Mouse (Mus musculus): Measurements from ENCODE around the gene Igfbp6. TPM values are rescaled to one million over a fixed set of nuclear protein-coding genes. Genes with fewer than 3 reads are reported as not detected.
A peak's percentile ranks its signal among the peaks of the same experiment; 100 is the strongest.

The Igfbp6 gene
- total and polyA plus RNA-seq, 3 experiments: 0.38 TPM; not detected in 2

DNA sequence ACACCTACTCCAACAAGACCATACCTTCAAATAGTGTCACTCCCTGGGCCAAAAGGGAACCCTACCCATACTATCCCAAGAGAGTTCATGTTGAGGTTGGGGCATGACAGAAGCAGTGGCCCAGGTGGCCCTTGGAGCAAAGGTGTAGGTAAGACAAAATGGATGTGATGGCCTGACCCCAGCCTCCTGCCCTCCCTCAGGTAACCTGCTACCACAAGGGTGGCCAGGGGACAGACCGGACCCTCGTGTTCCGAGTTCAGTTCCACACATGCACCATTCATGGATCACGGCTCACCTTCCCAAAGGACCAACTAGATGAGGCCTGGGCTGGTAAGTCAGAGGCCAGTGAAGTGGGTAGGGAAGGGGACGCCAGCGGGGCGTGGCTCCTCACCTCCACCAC lies 33.9 kb upstream of the Igfbp6 start:
- H3K36me3 ChIP-seq (replicated peaks in 1 of 2; ENCODE audit: control insufficient read depth in 1 of 2, insufficient read depth in 1 of 2, low read length in 1 of 2): peaks cover 0 to 8% of the 10 kb centered on the region in 2 experiments
- H3K27ac ChIP-seq (ENCODE audit: insufficient read depth, low read depth): no peak overlapping the region
- peaks cover 18 to 48% of the 10 kb centered on the region in 2 experiments for H3K4me1 ChIP-seq (ENCODE audit: control insufficient read depth in 1 of 2, insufficient read depth in 2 of 2)
- H3K4me2 ChIP-seq (ENCODE audit: insufficient read depth, low read depth, poor library complexity, severe bottlenecking): no peak overlapping the region
- no peaks in the 10 kb centered on the region for H3K79me2 ChIP-seq (replicated peaks; ENCODE audit: control insufficient read depth, extremely low read depth, insufficient read depth, poor library complexity, severe bottlenecking)
- in situ Hi-C loops (cut with MboI; ENCODE audit: low pct_ligation_motif_present, low pct_unique_long_range_greater_than_20kb, low sequenced_read_pairs) (no loop called here), dilution Hi-C loops (cut with MboI; ENCODE audit: extremely low pct_ligation_motif_present, extremely low pct_unique_long_range_greater_than_20kb, low sequenced_read_pairs) (no loop called here)
- TF ChIP-seq KAT2A (IDR thresholded peaks at IDR 0.05; ENCODE audit: insufficient replicate concordance, low read length): no peak
- TF ChIP-seq ZKSCAN1 (IDR thresholded peaks at IDR 0.05; ENCODE audit: borderline replicate concordance, low read depth, low read length): no peak
- no peak for TF ChIP-seq JUN (IDR thresholded peaks at IDR 0.05; ENCODE audit: insufficient read depth, low read depth, low read length)
- no peak for TF ChIP-seq CHD1 (IDR thresholded peaks at IDR 0.05; ENCODE audit: low read depth, low read length)
- TF ChIP-seq MAZ (IDR thresholded peaks at IDR 0.05; ENCODE audit: low read depth, low read length): no peak
- no peak for TF ChIP-seq CTCF (conservative IDR thresholded peaks at IDR 0.05 in 1 of 2, IDR thresholded peaks at IDR 0.05 in 1 of 2; ENCODE audit: low read depth in 2 of 2, low read length in 2 of 2)
- TF ChIP-seq EP300 (IDR thresholded peaks at IDR 0.05; ENCODE audit: low read length): no peak
- TF ChIP-seq CHD2 (IDR thresholded peaks at IDR 0.05; ENCODE audit: low read length): no peak
- TF ChIP-seq SMC3 (IDR thresholded peaks at IDR 0.05; ENCODE audit: low read depth, low read length): no peak
- TF ChIP-seq USF2 (conservative IDR thresholded peaks at IDR 0.05; ENCODE audit: low read depth, low read length): no peak
- TF ChIP-seq MAFK (IDR thresholded peaks at IDR 0.05; ENCODE audit: insufficient replicate concordance, low read length): no peak
- no peak for TF ChIP-seq RAD21 (IDR thresholded peaks at IDR 0.05; ENCODE audit: low read depth, low read length)
- TF ChIP-seq GABPA (IDR thresholded peaks at IDR 0.05; ENCODE audit: insufficient replicate concordance, low read depth, low read length): no peak
- TF ChIP-seq PAX5 (IDR thresholded peaks at IDR 0.05; ENCODE audit: low read length): no peak
- no peaks in the 10 kb centered on the region for H3K9me3 ChIP-seq (replicated peaks; ENCODE audit: low read length)
- no peak for DNase-seq (ENCODE audit: extremely low read depth)
- H3K27me3 ChIP-seq (replicated peaks): peaks cover 31% of the 10 kb centered on the region
- H3K4me3 ChIP-seq (replicated peaks in 1 of 3; ENCODE audit: low read depth in 2 of 3, low read length in 2 of 3, poor library complexity in 1 of 3): no peak overlapping the region
- H3K9ac ChIP-seq (ENCODE audit: insufficient read depth, low read depth): no peak overlapping the region

DNA sequence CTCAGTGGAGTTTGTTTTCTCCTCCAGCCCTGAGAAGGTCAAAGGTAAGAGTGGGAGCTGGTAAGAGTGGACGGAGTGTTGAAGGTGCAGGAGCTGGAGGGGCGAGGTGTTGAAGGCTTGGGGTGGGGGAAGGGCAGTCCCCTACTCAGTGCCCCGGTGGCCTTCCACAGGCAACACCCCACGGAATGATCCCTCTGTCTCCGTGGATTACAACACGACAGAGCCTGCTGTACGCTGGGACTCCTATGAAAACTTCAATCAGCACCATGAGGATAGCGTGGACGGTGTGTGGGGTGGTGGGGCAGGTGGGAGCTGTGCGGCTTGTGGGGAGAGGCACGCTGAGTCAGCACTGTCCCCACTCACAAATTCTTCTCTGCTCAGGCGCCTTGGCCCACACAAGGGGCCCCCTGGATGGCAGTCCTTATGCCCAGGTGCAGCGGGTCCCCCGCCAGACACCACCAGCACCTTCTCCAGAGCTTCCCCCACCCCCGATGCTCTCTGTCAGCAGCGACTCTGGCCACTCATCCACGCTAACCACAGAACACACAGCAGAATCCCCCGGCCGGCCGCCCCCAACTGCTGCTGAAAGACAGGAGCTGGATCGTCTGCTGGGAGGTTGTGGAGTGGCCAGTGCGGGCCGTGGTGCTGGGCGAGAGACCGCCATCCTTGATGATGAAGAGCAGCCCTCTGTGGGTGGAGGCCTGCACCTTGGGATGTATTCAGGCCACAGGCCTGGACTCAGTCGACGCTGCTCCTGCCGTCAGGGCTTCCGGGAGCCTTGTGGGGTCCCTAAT lies 33.3 kb upstream of the Igfbp6 start:
- Histone ChIP-seq H3K4me2 (ENCODE audit: insufficient read depth, low read depth, poor library complexity, severe bottlenecking) (no peak overlapping the region), H3K4me3 (replicated peaks in 1 of 3; ENCODE audit: low read depth in 2 of 3, low read length in 2 of 3, poor library complexity in 1 of 3) (no peak overlapping the region), H3K4me1 (ENCODE audit: control insufficient read depth in 1 of 2, insufficient read depth in 2 of 2) (peaks cover 18 to 45% of the 10 kb centered on the region in 2 experiments), H3K36me3 (replicated peaks in 1 of 2; ENCODE audit: control insufficient read depth in 1 of 2, insufficient read depth in 1 of 2, low read length in 1 of 2) (peaks cover 5 to 15% of the 10 kb centered on the region in 2 experiments), H3K9me3 (replicated peaks; ENCODE audit: low read length) (no peaks in the 10 kb centered on the region), H3K9ac (ENCODE audit: insufficient read depth, low read depth) (no peak overlapping the region), H3K27ac (ENCODE audit: insufficient read depth, low read depth) (no peak overlapping the region), H3K79me2 (replicated peaks; ENCODE audit: control insufficient read depth, extremely low read depth, insufficient read depth, poor library complexity, severe bottlenecking) (no peaks in the 10 kb centered on the region), H3K27me3 (replicated peaks) (peaks cover 25% of the 10 kb centered on the region)
- DNase-seq (ENCODE audit: extremely low read depth): no peak
- TF ChIP-seq PAX5 (IDR thresholded peaks at IDR 0.05; ENCODE audit: low read length): no peak
- TF ChIP-seq MAFK (IDR thresholded peaks at IDR 0.05; ENCODE audit: insufficient replicate concordance, low read length): peak; percentile 62; the same call in 1 of the 2 replicates
- dilution Hi-C loops (cut with MboI; ENCODE audit: extremely low pct_ligation_motif_present, extremely low pct_unique_long_range_greater_than_20kb, low sequenced_read_pairs) (no loop called here), in situ Hi-C loops (cut with MboI; ENCODE audit: low pct_ligation_motif_present, low pct_unique_long_range_greater_than_20kb, low sequenced_read_pairs) (no loop called here)
